Mouse (Mus musculus) forebrain, embryonic 16.5 days (tissue): ENCODE data around the gene Dbx1. TPM values are rescaled to one million over a fixed set of nuclear protein-coding genes. Genes with fewer than 3 reads are reported as not detected.
A peak's percentile ranks its signal among the peaks of the same experiment; 100 is the strongest.

Source experiments
- ATAC-seq: fragments of 200-750 bp; cut with Nextera tagmentation; 2 replicates; pipeline ENCODE4 v1.8.0; 2017; ENCODE audit warnings: mild to moderate bottlenecking, moderate library complexity
- H3K27ac ChIP-seq: fragments of 300-500 bp; sonication (generic); 2 replicates; pipeline ENCODE4 v1.5.1; 2014; ENCODE audit warnings: low read length, control low read depth
- H3K27me3 ChIP-seq: fragments of 300-500 bp; sonication (generic); replicated peaks from 2 replicates; pipeline ENCODE4 v1.6.1; 2014; ENCODE audit warnings: low read length; ENCODE audit not compliant: control insufficient read depth, insufficient read depth
- H3K36me3 ChIP-seq: fragments of 300-500 bp; sonication (generic); 2 replicates; pipeline ENCODE4 v1.6.1; 2014; ENCODE audit not compliant: control insufficient read depth, insufficient read depth
- H3K4me1 ChIP-seq: fragments of 300-500 bp; sonication (generic); replicated peaks from 2 replicates; pipeline ENCODE4 v1.6.1; 2014; ENCODE audit warnings: low read length; ENCODE audit not compliant: control insufficient read depth, insufficient read depth
- H3K4me2 ChIP-seq: fragments of 300-500 bp; sonication (generic); 2 replicates; pipeline ENCODE4 v1.6.1; 2014; ENCODE audit warnings: mild to moderate bottlenecking, low read length, control low read depth
- H3K4me3 ChIP-seq: fragments of 300-500 bp; sonication (generic); replicated peaks from 2 replicates; pipeline ENCODE4 v1.5.1; 2014; ENCODE audit warnings: mild to moderate bottlenecking, low read length, control low read depth
- H3K9ac ChIP-seq: fragments of 300-500 bp; sonication (generic); replicated peaks from 2 replicates; pipeline ENCODE4 v1.6.1; 2014; ENCODE audit warnings: low read depth, low read length, control low read depth
- H3K9me3 ChIP-seq: fragments of 300-500 bp; sonication (generic); 2 replicates; pipeline ENCODE4 v1.6.1; 2016; ENCODE audit warnings: low read length; ENCODE audit not compliant: control insufficient read depth
- WGBS: fragments of 180-500 bp; shearing (Covaris S2); extraction: QIAGEN DNeasy Blood & Tissue Kit; methylation state at CpG from one replicate; pipeline ENCODE4 v1.1.7; 2014; 5-methylcytosine and 5-hydroxymethylcytosine counted together
- polyA plus RNA-seq: library from polyadenylated mRNA; unstranded; fragments of >200 nt; fragmentation: Nextera tagmentation; extraction: Ambion mirVana; gene quantifications from 2 replicates; pipeline ENCODE4 v1.2.1, GENCODE M21; 2015

The Dbx1 gene
- polyA plus RNA-seq, 1 experiment from 2014 or later = 0.54 TPM

DNA sequence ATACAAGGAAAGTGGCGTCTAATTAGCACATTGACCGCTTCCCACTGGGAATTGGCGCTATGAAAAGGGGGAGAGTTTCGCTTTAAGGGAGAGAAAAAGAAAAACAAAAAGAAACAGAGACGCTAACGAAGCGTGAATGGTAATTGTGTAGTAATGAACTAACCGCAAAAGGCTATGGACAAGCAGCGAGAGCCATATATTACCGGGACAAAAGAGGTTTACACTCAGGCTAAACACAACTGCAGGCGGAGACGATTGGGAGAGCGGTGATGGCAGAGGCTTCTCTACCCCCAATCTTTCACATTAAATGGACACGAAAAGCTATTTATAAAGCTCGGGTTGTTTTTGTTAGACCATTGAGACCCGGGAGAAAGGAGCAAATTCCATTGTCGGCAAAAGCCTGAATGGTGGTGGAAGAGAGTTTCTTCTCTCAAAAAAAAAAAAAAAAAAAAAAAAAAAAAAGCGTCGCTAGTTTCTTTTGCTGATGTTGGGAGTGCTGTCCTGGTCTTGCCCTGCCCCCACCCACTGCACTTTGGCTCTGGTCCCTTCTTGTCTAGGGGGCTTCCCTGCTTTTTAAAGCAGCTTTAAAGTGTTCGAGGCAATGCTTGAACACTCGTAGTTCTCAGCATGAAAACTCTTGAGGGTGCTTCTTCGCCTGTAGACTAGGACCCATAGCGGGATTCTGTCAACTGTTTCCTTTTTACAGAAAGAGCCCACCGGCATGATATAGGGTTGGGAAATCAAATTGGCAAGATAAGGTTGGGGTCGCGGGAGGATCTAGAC, 2.2 kb downstream of the Dbx1 start:
- peaks cover 17% of the 10 kb centered on the region for H3K4me1 ChIP-seq
- no peaks in the 10 kb centered on the region for H3K9me3 ChIP-seq
- peaks cover 67% of the 10 kb centered on the region for H3K27me3 ChIP-seq
- ATAC-seq = peak; percentile 24; the same call in 1 of the 2 replicates
- H3K4me2 ChIP-seq = peak overlapping the region; percentile 46
- under 1% methylated on average over 26 of the region's 26 CpGs for WGBS
- no peak overlapping the region for H3K9ac ChIP-seq
- H3K27ac ChIP-seq = no peak overlapping the region
- H3K4me3 ChIP-seq = peak overlapping the region; percentile 13; the same call in 1 of the 2 replicates
- no peaks in the 10 kb centered on the region for H3K36me3 ChIP-seq

DNA sequence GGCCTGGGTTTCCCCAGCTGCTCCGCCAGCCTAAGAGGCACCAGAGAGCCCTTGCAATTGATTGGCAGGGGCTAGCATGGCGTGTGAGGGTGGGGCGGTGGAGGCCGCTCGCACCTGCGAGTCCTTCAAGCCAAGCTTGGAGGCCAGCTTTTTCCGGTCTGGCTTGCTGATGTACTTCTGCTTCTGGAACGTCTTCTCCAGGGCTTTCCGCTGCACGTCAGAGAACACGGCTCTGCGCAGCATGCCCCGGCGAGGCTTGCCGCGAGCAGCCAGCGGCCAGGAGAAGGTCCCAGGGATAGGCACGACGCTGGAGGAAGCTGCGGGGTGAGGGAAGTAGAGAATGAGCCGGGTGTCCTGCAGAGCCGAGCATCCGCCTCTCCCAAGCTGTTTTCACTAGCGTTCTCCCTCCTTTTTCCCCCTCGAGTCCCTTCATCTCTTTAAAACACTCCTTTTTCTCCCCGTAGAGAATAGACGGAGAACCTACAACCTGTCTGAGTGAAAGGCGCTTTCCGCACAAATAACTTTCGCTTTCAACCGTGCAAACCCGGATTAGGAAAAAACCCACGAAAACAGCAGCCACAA, 3.2 kb downstream of the Dbx1 start:
- H3K4me1 ChIP-seq = peaks cover 17% of the 10 kb centered on the region
- H3K27ac ChIP-seq = no peak overlapping the region
- no peak overlapping the region for H3K9ac ChIP-seq
- no peaks in the 10 kb centered on the region for H3K36me3 ChIP-seq
- ATAC-seq = 0 out of 2 replicates have a peak, but pooled peaks have one; percentile 13
- H3K9me3 ChIP-seq = no peaks in the 10 kb centered on the region
- peak overlapping the region; percentile 27 for H3K4me3 ChIP-seq
- WGBS = under 1% methylated on average over 33 of the region's 33 CpGs
- H3K27me3 ChIP-seq = peaks cover 69% of the 10 kb centered on the region
- peak overlapping the region; percentile 46 for H3K4me2 ChIP-seq

DNA sequence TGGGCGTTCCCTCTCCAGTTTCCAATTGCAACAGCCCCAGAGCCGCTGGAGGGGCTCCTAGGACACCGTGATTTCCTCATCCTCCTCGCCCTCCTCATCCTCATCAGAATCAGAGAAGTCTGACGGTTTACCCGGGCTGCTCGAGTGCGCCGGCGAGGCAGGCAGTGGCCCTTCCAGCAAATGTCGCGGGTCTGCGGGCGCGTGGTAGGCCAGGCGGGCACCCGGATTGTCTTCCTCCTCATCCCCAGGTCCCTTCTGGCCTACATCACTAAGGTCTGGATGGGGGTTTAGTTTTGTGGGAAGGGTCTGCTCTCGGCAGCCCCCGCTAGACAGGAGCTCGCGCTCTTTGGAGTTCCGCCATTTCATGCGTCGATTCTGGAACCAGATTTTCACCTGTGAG, 4.3 kb downstream of the Dbx1 start:
- H3K4me1 ChIP-seq = peaks cover 17% of the 10 kb centered on the region
- no peak overlapping the region for H3K4me2 ChIP-seq
- WGBS = 8% methylated on average over 24 of the region's 24 CpGs
- no peaks in the 10 kb centered on the region for H3K36me3 ChIP-seq
- H3K27me3 ChIP-seq = peaks cover 73% of the 10 kb centered on the region
- no peak overlapping the region for H3K4me3 ChIP-seq
- H3K9ac ChIP-seq = no peak overlapping the region
- no peak for ATAC-seq
- H3K27ac ChIP-seq = no peak overlapping the region
- no peaks in the 10 kb centered on the region for H3K9me3 ChIP-seq

DNA sequence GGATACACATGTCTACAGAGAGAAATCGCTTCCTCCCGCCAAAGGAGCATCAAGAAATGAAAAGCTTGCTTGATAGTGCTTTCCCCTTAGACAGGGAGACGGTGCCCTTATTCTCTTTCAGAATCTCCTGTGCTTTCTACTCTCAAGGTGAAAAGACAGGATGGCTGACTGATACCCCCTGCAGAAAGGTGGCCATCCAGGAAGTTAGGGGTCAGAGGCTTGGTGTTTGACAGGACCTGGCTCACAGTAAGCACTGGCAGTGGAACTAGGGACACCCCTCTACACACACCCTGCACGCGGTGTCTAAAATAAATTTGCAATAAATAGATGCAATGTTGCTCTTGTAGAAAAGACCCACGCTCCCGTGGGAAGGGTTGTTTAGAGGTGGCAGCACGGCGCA, 4.8 kb downstream of the Dbx1 start:
- Histone ChIP-seq H3K4me3 (no peak overlapping the region), H3K4me1 (peaks cover 17% of the 10 kb centered on the region), H3K9me3 (no peaks in the 10 kb centered on the region), H3K9ac (no peak overlapping the region), H3K36me3 (no peaks in the 10 kb centered on the region), H3K27me3 (peaks cover 74% of the 10 kb centered on the region), H3K4me2 (no peak overlapping the region), H3K27ac (no peak overlapping the region)
- ATAC-seq = no peak
- 11% methylated on average over 9 of the region's 9 CpGs for WGBS

DNA sequence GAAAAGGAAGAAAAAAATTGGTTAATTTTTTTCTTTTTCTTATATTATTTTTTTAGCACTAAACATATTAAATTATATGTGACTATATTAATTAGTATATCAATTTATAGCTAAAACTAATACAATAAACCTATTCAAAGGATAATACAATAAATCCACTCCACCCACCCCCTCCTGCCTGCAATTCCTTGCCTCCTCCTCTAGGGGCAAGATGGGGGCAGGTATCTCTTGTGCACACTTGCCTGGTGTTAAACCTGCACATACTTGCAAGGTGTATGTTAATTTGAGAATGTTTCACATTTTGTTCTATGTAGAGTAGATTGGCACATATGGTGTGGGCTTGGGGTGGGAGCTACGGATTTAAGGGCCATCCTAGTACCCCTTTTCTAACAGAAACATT, 16.5 kb downstream of the Dbx1 start:
- peaks cover 61% of the 10 kb centered on the region for H3K27me3 ChIP-seq
- no peak overlapping the region for H3K9ac ChIP-seq
- 0 out of 2 replicates have a peak, but pooled peaks cover 3% of the 10 kb centered on the region for H3K4me1 ChIP-seq
- H3K27ac ChIP-seq = no peak overlapping the region
- 73% methylated on average over 1 of the region's 1 CpGs for WGBS
- ATAC-seq = no peak
- no peaks in the 10 kb centered on the region for H3K36me3 ChIP-seq
- H3K4me2 ChIP-seq = no peak overlapping the region
- H3K9me3 ChIP-seq = no peaks in the 10 kb centered on the region
- H3K4me3 ChIP-seq = no peak overlapping the region

DNA sequence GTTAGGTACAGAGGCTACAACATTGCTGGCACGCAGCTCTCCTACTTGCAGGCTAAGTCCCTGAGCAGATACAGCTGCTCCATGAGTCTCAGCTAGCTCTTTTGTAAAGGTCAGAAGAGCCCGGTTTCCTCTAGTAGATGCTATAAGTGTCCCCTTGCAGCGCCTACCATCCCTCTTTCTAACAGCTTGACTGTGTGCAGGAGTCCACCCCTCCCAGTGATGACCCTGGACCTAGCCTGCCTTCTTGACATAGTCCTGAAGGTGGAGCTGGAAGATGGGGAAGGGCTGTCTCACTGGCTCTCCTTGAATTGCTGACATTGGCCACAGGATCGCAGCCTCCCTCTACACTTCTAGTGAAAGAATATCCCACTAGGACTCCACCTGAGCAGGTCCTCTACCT, 19.6 kb downstream of the Dbx1 start:
- WGBS = 76% methylated on average over 4 of the region's 4 CpGs
- Histone ChIP-seq H3K36me3 (no peaks in the 10 kb centered on the region), H3K27me3 (peaks cover 49% of the 10 kb centered on the region), H3K9ac (no peak overlapping the region), H3K9me3 (no peaks in the 10 kb centered on the region), H3K4me3 (no peak overlapping the region), H3K27ac (no peak overlapping the region), H3K4me2 (no peak overlapping the region), H3K4me1 (0 out of 2 replicates have a peak, but pooled peaks cover 3% of the 10 kb centered on the region)
- ATAC-seq = 0 out of 2 replicates have a peak, but pooled peaks have one; percentile 12

DNA sequence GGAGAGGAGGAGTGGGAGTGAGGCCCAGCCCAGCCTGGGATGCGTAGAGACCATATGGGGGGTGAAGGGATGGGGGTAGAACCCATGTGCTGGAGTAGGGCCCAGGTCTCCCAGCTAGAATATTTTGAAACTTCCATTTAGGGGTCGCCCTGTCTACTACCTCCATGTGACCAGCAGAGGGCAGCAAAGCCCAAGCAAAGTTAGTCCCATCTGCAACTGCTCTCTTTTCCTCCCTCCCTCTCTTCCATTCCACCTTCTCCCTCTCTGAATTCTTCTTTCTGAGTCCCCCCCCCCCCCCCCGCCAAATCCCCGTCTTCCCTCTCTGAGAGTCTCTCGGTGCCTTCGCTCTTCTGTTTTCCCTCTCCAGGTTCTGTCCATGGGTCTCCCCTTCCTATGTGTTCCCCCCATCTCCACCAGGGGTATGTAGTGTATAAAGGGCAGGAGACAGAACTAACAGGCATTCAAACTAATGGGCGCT, 20.4 kb downstream of the Dbx1 start:
- Histone ChIP-seq H3K27me3 (peaks cover 48% of the 10 kb centered on the region), H3K9ac (no peak overlapping the region), H3K27ac (no peak overlapping the region), H3K4me2 (no peak overlapping the region; the same call in 1 of the 2 replicates), H3K36me3 (no peaks in the 10 kb centered on the region), H3K9me3 (no peaks in the 10 kb centered on the region), H3K4me1 (0 out of 2 replicates have a peak, but pooled peaks cover 3% of the 10 kb centered on the region), H3K4me3 (no peak overlapping the region)
- WGBS = 3% methylated on average over 6 of the region's 7 CpGs
- ATAC-seq = peak; percentile 81

DNA sequence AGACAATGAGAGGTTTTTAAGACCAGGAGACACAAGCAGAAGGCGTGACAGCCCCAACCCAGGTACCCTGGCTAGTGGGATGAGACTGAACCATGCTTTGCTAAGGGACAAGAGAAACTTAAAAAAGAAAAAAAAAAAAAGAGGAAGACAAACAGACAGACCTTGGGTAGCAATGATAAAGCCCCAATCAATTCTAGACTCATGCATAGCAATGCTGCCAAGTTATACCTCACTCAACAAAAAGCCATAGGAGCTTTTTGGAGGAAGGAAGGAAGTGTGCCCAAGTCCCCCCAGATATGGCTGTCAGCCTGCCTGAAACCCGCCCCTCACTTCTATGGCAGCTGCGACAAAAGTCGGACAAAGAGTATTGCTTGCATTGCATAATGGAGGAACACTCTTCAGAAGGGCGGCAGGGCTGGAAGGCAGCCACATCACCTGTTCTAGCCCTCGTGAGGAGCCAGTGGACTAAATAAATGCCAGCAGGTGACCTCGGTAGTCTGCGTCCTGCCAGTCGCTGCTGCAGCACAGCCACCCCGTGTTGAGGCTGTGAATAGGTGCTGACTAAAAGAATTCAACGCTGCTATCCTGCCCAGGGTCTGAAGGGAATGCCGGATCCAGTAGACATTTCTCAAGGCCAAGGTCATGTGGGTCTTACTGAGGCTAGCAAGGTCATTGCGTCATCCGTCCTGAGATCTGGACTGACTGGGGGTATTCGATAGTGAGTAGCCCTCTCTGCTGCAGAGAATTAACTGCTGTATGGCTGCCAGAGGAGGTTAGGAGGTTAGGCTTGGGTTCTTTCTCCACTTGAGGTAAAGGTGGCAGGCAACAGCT, 31.5 kb downstream of the Dbx1 start:
- Histone ChIP-seq H3K4me2 (no peak overlapping the region), H3K9me3 (no peaks in the 10 kb centered on the region), H3K27me3 (no peaks in the 10 kb centered on the region), H3K4me1 (no peaks in the 10 kb centered on the region), H3K27ac (no peak overlapping the region), H3K36me3 (no peaks in the 10 kb centered on the region), H3K4me3 (no peak overlapping the region), H3K9ac (no peak overlapping the region)
- ATAC-seq = no peak
- 86% methylated on average over 15 of the region's 15 CpGs for WGBS

DNA sequence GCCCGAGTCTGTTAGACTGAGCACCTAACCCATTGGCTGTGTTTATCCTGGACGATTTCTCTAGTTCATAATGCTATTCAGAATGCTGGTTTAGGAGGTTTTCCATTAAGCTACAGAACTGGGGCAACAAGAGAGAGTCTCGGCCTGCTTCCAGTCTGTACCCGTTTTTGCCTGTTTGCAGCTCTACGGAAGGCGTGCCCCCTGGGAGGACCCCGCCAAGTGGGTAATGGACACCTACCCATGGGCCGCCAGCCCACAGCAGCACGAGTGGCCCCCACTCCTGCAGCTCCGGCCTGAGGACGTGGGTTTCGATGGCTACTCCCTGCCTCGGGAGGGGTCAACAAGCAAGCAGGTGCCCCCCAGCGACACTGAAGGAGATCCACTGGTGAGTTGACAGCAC, 32.4 kb downstream of the Dbx1 start:
- Histone ChIP-seq H3K9me3 (no peaks in the 10 kb centered on the region), H3K36me3 (0 out of 2 replicates have a peak, but pooled peaks cover 2% of the 10 kb centered on the region), H3K27ac (no peak overlapping the region), H3K4me2 (no peak overlapping the region), H3K4me3 (no peak overlapping the region), H3K27me3 (no peaks in the 10 kb centered on the region), H3K9ac (no peak overlapping the region), H3K4me1 (no peaks in the 10 kb centered on the region)
- no peak for ATAC-seq
- WGBS = 93% methylated on average over 14 of the region's 14 CpGs
